Mouse (Mus musculus) MEL (cell line): ENCODE measurements around the gene Nme7.

Source experiments
- CHD2 ChIP-seq: IDR thresholded peaks from 2 replicates; pipeline ENCODE4 v1.6.1; 2011; ENCODE audit warnings: low read length, improper control_type of control experiment
- CTCF ChIP-seq, 3 experiments: IDR thresholded peaks in 2 of 3; conservative IDR thresholded peaks in 1 of 3; 2 replicates each; pipeline ENCODE4 v1.5.1; 2011 to 2012; ENCODE audit warnings: low read length in 3 of 3, low read depth in 2 of 3, mild to moderate bottlenecking in 2 of 3, improper control_type of control experiment in 1 of 3, inconsistent platforms in 1 of 3, mixed read lengths in 1 of 3, moderate library complexity in 1 of 3; ENCODE audit not compliant: control insufficient read depth in 1 of 3, insufficient read depth in 1 of 3, poor library complexity in 1 of 3, severe bottlenecking in 1 of 3
- EP300 ChIP-seq, 2 experiments: IDR thresholded peaks; 2 replicates each; pipeline ENCODE4 v1.6.1; 2011; ENCODE audit warnings: improper control_type of control experiment in 2 of 2, low read length in 2 of 2, low read depth in 1 of 2, mild to moderate bottlenecking in 1 of 2
- KAT2A ChIP-seq: conservative IDR thresholded peaks from 2 replicates; pipeline ENCODE4 v1.6.1; 2012; ENCODE audit warnings: low read depth, low read length, improper control_type of control experiment, inconsistent platforms
- NELFE ChIP-seq: IDR thresholded peaks from 2 replicates; pipeline ENCODE4 v1.6.1; 2011; ENCODE audit warnings: low read depth, low read length, improper control_type of control experiment
- POLR2A ChIP-seq, 2 experiments: IDR thresholded peaks; 2 replicates each; pipeline ENCODE4 v1.6.1; 2011 to 2012; ENCODE audit warnings: low read length in 2 of 2, mild to moderate bottlenecking in 2 of 2, control low read depth in 1 of 2, improper control_type of control experiment in 1 of 2, low read depth in 1 of 2, moderate library complexity in 1 of 2; ENCODE audit not compliant: control insufficient read depth in 1 of 2, insufficient read depth in 1 of 2, poor library complexity in 1 of 2
- POLR2AphosphoS2 ChIP-seq: IDR thresholded peaks from 2 replicates; pipeline ENCODE4 v1.6.1; 2011; ENCODE audit warnings: low read length, improper control_type of control experiment
- POLR2AphosphoS5 ChIP-seq: IDR thresholded peaks from 2 replicates; pipeline ENCODE4 v1.6.1; 2012; ENCODE audit warnings: low read depth, borderline replicate concordance, mild to moderate bottlenecking, inconsistent platforms, low read length, moderate library complexity, mixed read lengths
- RCOR1 ChIP-seq: IDR thresholded peaks from 2 replicates; pipeline ENCODE4 v1.6.1; 2012; ENCODE audit warnings: low read depth, mild to moderate bottlenecking, inconsistent platforms, low read length, improper control_type of control experiment
- TAL1 ChIP-seq: IDR thresholded peaks from 2 replicates; pipeline ENCODE4 v1.6.1; 2012; ENCODE audit warnings: mild to moderate bottlenecking, inconsistent platforms, low read length, moderate library complexity, mixed read lengths
- TCF12 ChIP-seq: IDR thresholded peaks from 2 replicates; pipeline ENCODE4 v1.6.1; 2014; ENCODE audit warnings: low read depth, mild to moderate bottlenecking, inconsistent platforms, low read length, improper control_type of control experiment, moderate library complexity
- UBTF ChIP-seq: IDR thresholded peaks from 2 replicates; pipeline ENCODE4 v1.6.1; 2012; ENCODE audit warnings: low read depth, mild to moderate bottlenecking, inconsistent platforms, low read length, improper control_type of control experiment, moderate library complexity, borderline replicate concordance; ENCODE audit not compliant: insufficient read depth
- USF1 ChIP-seq: IDR thresholded peaks from 2 replicates; pipeline ENCODE4 v1.6.1; 2014; ENCODE audit warnings: low read depth, mild to moderate bottlenecking, inconsistent platforms, low read length, improper control_type of control experiment, moderate library complexity
- USF2 ChIP-seq, 2 experiments: IDR thresholded peaks; 2 replicates each; pipeline ENCODE4 v1.6.1; 2011 to 2012; ENCODE audit warnings: improper control_type of control experiment in 2 of 2, low read length in 2 of 2, borderline replicate concordance in 1 of 2, inconsistent platforms in 1 of 2, low read depth in 1 of 2, mild to moderate bottlenecking in 1 of 2; ENCODE audit not compliant: insufficient read depth in 1 of 2

GRCm38 (mm10) chr1:164454747-164455400 is 151.0 kb downstream of the Nme7 start:
- TF ChIP-seq NELFE (no peak), USF1 (no peak), EP300 (IDR thresholded peaks at IDR 0.05; ENCODE audit: low read depth in 1 of 2, low read length in 2 of 2) (no peak), CTCF (IDR thresholded peaks at IDR 0.05 in 2 of 3, conservative IDR thresholded peaks at IDR 0.05 in 1 of 3; ENCODE audit: control insufficient read depth in 1 of 3, insufficient read depth in 1 of 3, low read depth in 2 of 3, low read length in 3 of 3, poor library complexity in 1 of 3, severe bottlenecking in 1 of 3) (no peak), UBTF (no peak), USF2 (IDR thresholded peaks at IDR 0.05; ENCODE audit: borderline replicate concordance in 1 of 2, insufficient read depth in 1 of 2, low read depth in 1 of 2, low read length in 2 of 2) (no peak), POLR2A (IDR thresholded peaks at IDR 0.05; ENCODE audit: control insufficient read depth in 1 of 2, insufficient read depth in 1 of 2, low read depth in 1 of 2, low read length in 2 of 2, poor library complexity in 1 of 2) (no peak), POLR2AphosphoS2 (no peak), KAT2A (no peak), CHD2 (no peak), POLR2AphosphoS5 (no peak), RCOR1 (no peak), TCF12 (no peak), TAL1 (no peak)
